Mouse (Mus musculus) midbrain, embryonic 10.5 days (tissue): Measurements from ENCODE around the gene Epor. TPM values are rescaled to one million over a fixed set of nuclear protein-coding genes. Genes with fewer than 3 reads are reported as not detected.

Experiments
- DNase-seq: peaks from one replicate; pipeline ENCODE4 v3.0.0-alpha.2; 2017; ENCODE audit warnings: low spot score
- H3K27ac ChIP-seq: fragments of 300-500 bp; sonication (generic); replicated peaks from 2 replicates; pipeline ENCODE4 v1.5.1; 2016; ENCODE audit warnings: mild to moderate bottlenecking
- H3K27me3 ChIP-seq: fragments of 300-500 bp; sonication (generic); 2 replicates; pipeline ENCODE4 v1.6.1; 2016; ENCODE audit warnings: low read depth, mild to moderate bottlenecking; ENCODE audit not compliant: poor library complexity, severe bottlenecking
- H3K36me3 ChIP-seq: fragments of 300-500 bp; sonication (generic); 2 replicates; pipeline ENCODE4 v1.6.1; 2016; ENCODE audit warnings: mild to moderate bottlenecking, moderate library complexity
- H3K4me1 ChIP-seq: fragments of 300-500 bp; sonication (generic); 2 replicates; pipeline ENCODE4 v1.6.1; 2016
- H3K4me3 ChIP-seq: fragments of 300-500 bp; sonication (generic); 2 replicates; pipeline ENCODE4 v1.5.1; 2016; ENCODE audit warnings: mild to moderate bottlenecking, moderate library complexity
- H3K9me3 ChIP-seq: fragments of 300-500 bp; sonication (generic); replicated peaks from 2 replicates; pipeline ENCODE4 v1.6.1; 2016; ENCODE audit warnings: mild to moderate bottlenecking
- WGBS: fragments of 180-500 bp; shearing (Covaris S2); methylation state at CpG from one replicate; pipeline ENCODE4 v1.1.7; 2016; 5-methylcytosine and 5-hydroxymethylcytosine counted together
- polyA plus RNA-seq: library from polyadenylated mRNA; unstranded; fragments of >200 nt; fragmentation: Nextera tagmentation; extraction: Ambion mirVana; gene quantifications from 2 replicates; pipeline ENCODE4 v1.2.1, GENCODE M21; 2016

Epor gene
- polyA plus RNA-seq, 1 experiment from 2014 or later: 10.2 TPM

DNA sequence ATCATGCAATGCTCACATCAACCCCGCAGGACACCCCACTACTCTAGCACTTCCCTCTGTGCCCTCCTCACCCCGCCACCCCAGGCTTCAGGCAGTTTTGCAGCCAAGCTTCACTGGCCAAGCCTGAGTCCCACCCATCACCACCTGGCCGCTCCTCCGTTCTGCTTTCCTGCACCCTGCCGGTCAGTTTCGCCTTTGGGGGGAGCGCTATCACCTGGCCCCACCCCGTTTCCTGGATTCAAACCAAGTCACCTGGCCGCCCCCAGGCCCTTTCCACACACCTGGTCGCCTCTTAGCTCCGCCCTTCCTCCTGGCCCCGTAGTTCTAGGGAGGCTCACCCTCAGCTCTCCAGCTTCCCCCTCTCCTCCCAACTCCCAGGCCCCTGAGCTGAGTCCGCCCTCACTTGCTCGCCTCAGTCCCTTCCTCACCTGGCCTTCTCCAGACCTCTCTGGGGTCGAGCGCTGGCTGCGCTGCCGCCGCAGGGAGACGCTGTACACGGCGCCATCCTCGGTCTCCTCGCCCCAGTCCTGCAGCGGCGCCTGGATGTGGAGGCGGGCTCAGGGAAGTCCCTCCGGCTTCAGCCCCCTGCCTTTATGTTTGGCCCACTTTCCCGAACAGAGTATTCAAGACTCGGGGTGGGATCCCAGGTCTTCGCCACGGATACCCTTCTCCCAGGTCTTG lies 25.3 kb upstream of the Epor start:
- no peaks in the 10 kb centered on the region for H3K36me3 ChIP-seq
- peaks cover 94% of the 10 kb centered on the region for H3K27me3 ChIP-seq
- under 1% methylated on average over 32 of the region's 32 CpGs for WGBS
- H3K4me1 ChIP-seq: peaks cover 42% of the 10 kb centered on the region
- peak overlapping the region; percentile 46; the same call in 1 of the 2 replicates for H3K27ac ChIP-seq
- H3K4me3 ChIP-seq: peak overlapping the region; percentile 60
- no peaks in the 10 kb centered on the region for H3K9me3 ChIP-seq
- DNase-seq: peak; percentile 48

GRCm38 (mm10) chr9:21987592-21988342 lies 24.5 kb upstream of the Epor start:
- Histone ChIP-seq H3K36me3 (no peaks in the 10 kb centered on the region), H3K9me3 (no peaks in the 10 kb centered on the region), H3K4me3 (peak overlapping the region; percentile 60), H3K27me3 (peaks cover 91% of the 10 kb centered on the region), H3K27ac (no peak overlapping the region), H3K4me1 (peaks cover 44% of the 10 kb centered on the region)
- WGBS: 8% methylated on average over 36 of the region's 36 CpGs
- DNase-seq: no peak

DNA sequence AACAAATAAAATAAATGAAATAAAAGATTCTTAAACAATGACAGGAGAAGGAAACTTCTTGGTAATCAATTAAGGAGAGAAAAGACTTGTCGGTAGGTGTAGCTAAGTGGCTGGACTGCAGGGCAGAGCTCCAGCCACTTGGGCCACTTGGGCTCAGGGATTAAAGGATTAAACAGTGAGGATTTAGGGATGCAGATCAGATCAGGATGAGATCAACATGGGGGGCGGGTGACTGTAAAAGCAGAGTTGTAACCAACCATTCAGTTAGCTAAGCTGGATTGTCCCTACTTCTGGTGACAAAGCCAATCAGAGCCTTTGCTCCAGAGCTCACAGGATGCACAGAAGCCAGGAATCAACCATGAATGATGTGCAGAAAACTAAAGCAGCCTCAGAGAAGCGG lies 20.6 kb upstream of the Epor start:
- Histone ChIP-seq H3K27me3 (peaks cover 73% of the 10 kb centered on the region), H3K27ac (no peak overlapping the region), H3K4me1 (peaks cover 26% of the 10 kb centered on the region), H3K9me3 (no peaks in the 10 kb centered on the region), H3K4me3 (no peak overlapping the region), H3K36me3 (0 out of 2 replicates have a peak, but pooled peaks cover 3% of the 10 kb centered on the region)
- 6% methylated on average over 3 of the region's 3 CpGs for WGBS
- DNase-seq: no peak

GRCm38 (mm10) chr9:21978398-21979128 lies 15.3 kb upstream of the Epor start:
- no peaks in the 10 kb centered on the region for H3K9me3 ChIP-seq
- H3K27ac ChIP-seq: no peak overlapping the region
- DNase-seq: no peak
- 96% methylated on average over 4 of the region's 4 CpGs for WGBS
- H3K27me3 ChIP-seq: peaks cover 26% of the 10 kb centered on the region
- no peak overlapping the region for H3K4me3 ChIP-seq
- peaks cover 1% of the 10 kb centered on the region for H3K4me1 ChIP-seq
- H3K36me3 ChIP-seq: 0 out of 2 replicates have a peak, but pooled peaks cover 3% of the 10 kb centered on the region

GRCm38 (mm10) chr9:21977972-21978371 lies 14.7 kb upstream of the Epor start:
- no peak overlapping the region for H3K4me3 ChIP-seq
- 29% methylated on average over 2 of the region's 2 CpGs for WGBS
- H3K4me1 ChIP-seq: no peaks in the 10 kb centered on the region; the same call in 1 of the 2 replicates
- DNase-seq: peak; percentile 32
- H3K9me3 ChIP-seq: no peaks in the 10 kb centered on the region
- H3K27me3 ChIP-seq: peaks cover 23% of the 10 kb centered on the region
- H3K27ac ChIP-seq: no peak overlapping the region
- H3K36me3 ChIP-seq: 0 out of 2 replicates have a peak, but pooled peaks cover 3% of the 10 kb centered on the region

DNA sequence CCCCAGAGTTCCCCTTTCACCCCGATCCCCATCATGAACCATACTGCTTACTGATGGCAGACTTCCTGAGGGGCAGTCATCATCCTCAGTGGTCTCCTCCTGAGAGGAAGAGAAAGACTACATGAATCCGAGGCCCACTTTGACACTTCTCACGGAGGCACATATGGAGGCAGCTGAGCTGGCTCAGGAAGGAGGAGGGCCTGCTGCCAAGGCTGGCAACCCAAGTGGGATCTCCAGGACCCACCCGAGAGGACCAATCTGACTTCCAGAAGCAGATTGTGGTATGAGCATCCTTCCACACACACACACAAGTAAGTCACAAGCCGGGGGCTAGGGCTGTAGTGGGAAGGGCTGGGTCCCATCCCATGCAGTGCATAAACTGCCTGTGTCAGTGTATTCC lies 14.0 kb upstream of the Epor start:
- peaks cover 18% of the 10 kb centered on the region for H3K27me3 ChIP-seq

GRCm38 (mm10) chr9:21976626-21977175 lies 13.4 kb upstream of the Epor start:
- no peak for DNase-seq
- Histone ChIP-seq H3K27ac (no peak overlapping the region), H3K4me1 (no peaks in the 10 kb centered on the region; the same call in 1 of the 2 replicates), H3K27me3 (peaks cover 13% of the 10 kb centered on the region), H3K4me3 (no peak overlapping the region), H3K9me3 (no peaks in the 10 kb centered on the region), H3K36me3 (0 out of 2 replicates have a peak, but pooled peaks cover 3% of the 10 kb centered on the region)
- 93% methylated on average over 10 of the region's 10 CpGs for WGBS

More for the DNA sequence above, 14.0 kb upstream of the Epor start:
- no peaks in the 10 kb centered on the region; the same call in 1 of the 2 replicates for H3K4me1 ChIP-seq
- H3K4me3 ChIP-seq: no peak overlapping the region
- WGBS: 89% methylated on average over 5 of the region's 5 CpGs
- no peak for DNase-seq
- H3K36me3 ChIP-seq: 0 out of 2 replicates have a peak, but pooled peaks cover 3% of the 10 kb centered on the region
- no peaks in the 10 kb centered on the region for H3K9me3 ChIP-seq
- H3K27ac ChIP-seq: no peak overlapping the region

DNA sequence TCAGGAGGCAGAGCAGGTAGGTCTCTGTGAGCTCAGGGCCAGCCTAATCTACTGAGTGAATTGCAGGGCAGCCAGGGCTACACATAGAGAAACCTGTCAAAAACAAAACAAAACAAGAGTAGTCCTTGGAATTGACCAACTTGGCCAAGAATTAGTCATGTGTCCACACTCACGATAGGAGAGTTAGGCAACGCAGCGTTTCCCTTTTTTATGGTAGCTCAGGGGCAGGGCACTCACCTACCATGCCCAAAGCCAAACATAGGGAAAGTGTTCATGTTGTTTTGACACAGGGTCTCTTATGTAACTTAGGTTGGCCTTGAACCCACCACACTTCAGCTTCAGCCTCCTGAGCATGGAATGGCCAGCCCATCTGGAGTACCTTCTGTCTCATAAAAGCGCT lies 6.0 kb upstream of the Epor start:
- no peak for DNase-seq
- H3K4me3 ChIP-seq: no peak overlapping the region
- no peak overlapping the region for H3K27ac ChIP-seq
- no peaks in the 10 kb centered on the region for H3K36me3 ChIP-seq
- no peaks in the 10 kb centered on the region for H3K4me1 ChIP-seq
- H3K9me3 ChIP-seq: no peaks in the 10 kb centered on the region
- H3K27me3 ChIP-seq: peaks cover under 1% of the 10 kb centered on the region; the same call in 1 of the 2 replicates
- 93% methylated on average over 4 of the region's 4 CpGs for WGBS

- no peak for DNase-seq
- H3K4me3 ChIP-seq: no peak overlapping the region
- no peaks in the 10 kb centered on the region for H3K36me3 ChIP-seq
- peaks cover 5% of the 10 kb centered on the region for H3K27me3 ChIP-seq
- H3K27ac ChIP-seq: no peak overlapping the region
- no peaks in the 10 kb centered on the region for H3K9me3 ChIP-seq
- no peaks in the 10 kb centered on the region for H3K4me1 ChIP-seq
- WGBS: 75% methylated on average over 6 of the region's 6 CpGs
These were observed 5.6 kb upstream of the Epor start for GRCm38 (mm10) chr9:21968883-21969282.

DNA sequence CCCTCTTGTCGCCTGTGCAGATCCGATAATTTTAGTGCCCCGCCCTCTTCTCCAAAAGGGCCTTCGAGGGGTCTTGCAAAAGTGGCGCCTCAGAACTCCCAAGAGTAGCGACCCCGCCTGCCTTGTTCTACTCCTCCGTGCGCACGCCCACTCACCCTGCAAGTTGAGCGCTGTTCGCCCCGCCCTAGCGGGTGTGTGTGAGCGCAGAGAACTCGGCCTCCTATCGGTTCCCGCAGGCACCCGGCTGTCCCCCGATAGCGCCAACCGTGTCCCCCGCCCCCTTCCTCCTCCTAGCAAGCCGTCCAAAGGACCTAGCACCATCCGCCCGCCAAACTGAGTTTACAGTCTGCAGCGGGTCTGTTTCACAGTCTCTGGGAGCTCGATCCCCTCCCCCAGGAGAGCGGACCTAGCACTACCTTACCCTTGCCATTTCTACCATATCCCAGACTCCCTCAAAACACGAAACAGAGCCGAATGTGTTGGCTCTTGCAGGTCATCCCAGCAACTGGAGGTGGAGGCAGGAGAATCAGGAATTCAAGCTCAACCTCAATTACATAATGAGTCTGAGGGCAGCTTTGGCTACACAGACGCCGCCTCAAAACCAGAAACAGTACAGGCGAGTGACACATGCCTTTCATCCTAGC lies 768 bp downstream of the Epor start:
- H3K27me3 ChIP-seq: peaks cover 63% of the 10 kb centered on the region
- 3% methylated on average over 34 of the region's 34 CpGs for WGBS

DNA sequence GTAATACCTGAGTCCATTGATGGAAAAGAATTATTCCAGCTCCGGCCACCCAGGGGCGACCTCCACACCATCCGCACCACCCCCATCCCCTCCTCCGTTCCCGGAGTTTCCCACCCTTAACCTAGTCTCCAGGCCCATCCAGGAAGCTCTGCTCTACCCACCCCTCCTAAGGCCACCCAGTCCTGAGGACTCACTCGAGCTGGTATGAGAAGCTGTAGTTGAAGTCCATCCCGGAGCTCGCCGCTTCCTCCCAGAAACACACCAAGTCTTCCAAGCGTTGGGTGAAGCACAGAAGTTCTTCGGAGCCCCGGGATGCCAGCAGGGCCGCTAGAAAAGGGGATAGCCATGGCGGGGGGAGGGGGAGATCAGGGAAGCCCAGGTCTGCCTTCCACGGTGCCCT lies 1.3 kb downstream of the Epor start:
- peak overlapping the region; percentile 57 for H3K4me3 ChIP-seq
- H3K4me1 ChIP-seq: peaks cover 37% of the 10 kb centered on the region
- no peaks in the 10 kb centered on the region for H3K9me3 ChIP-seq
- H3K36me3 ChIP-seq: peaks cover 12% of the 10 kb centered on the region
- peak overlapping the region; percentile 19; the same call in 1 of the 2 replicates for H3K27ac ChIP-seq
- no peak for DNase-seq
- 1% methylated on average over 15 of the region's 15 CpGs for WGBS
- peaks cover 63% of the 10 kb centered on the region for H3K27me3 ChIP-seq

More for the DNA sequence above, 768 bp downstream of the Epor start:
- peak; percentile 79 for DNase-seq
- peaks cover 37% of the 10 kb centered on the region for H3K4me1 ChIP-seq
- H3K4me3 ChIP-seq: peak overlapping the region; percentile 57
- H3K27ac ChIP-seq: peak overlapping the region; percentile 19; the same call in 1 of the 2 replicates
- peaks cover 9% of the 10 kb centered on the region for H3K36me3 ChIP-seq
- H3K9me3 ChIP-seq: no peaks in the 10 kb centered on the region
